Mouse (Mus musculus): ENCODE results near the gene Anp32b.

- TF ChIP-seq GATA1 (IDR thresholded peaks at IDR 0.05; ENCODE audit: low read length) (no peak), TAL1 (IDR thresholded peaks at IDR 0.05; ENCODE audit: low read length) (no peak)
Observed at GRCm38 (mm10) chr4:46454097-46454864, 3.6 kb downstream of the Anp32b start.
